Comparison of ENCODE assay signal across 8 mouse cellular contexts in genomic region chr17:74717091-74717617, GRCm38 (mm10). TPM values are rescaled to one million over a fixed set of nuclear protein-coding genes. Genes with fewer than 3 reads are reported as not detected.
DNase-seq lines count a peak whose midpoint lies in the region; ATAC-seq and TF ChIP-seq lines count a peak whose summit lies in the region.

No protein-coding gene starts in this region.

- TF ChIP-seq CTCF in gastrocnemius, adult 2 months (IDR thresholded peaks at IDR 0.05): no peak

- ATAC-seq in CD4-positive, CD25-positive, alpha-beta regulatory T cell, adult 4 months: peak; percentile 24
- ATAC-seq in forebrain, embryonic 14.5 days: no peak; the same call in 1 of the 2 replicates
- ATAC-seq in liver, embryonic 15.5 days (ENCODE audit: insufficient read depth): peak; percentile 32; the same call in 1 of the 2 replicates

- H3K4me3 ChIP-seq in gastrocnemius, adult 2 months: peak overlapping the region; percentile 80
- peak overlapping the region; percentile 78 for H3K4me3 ChIP-seq in forebrain, embryonic 14.5 days (ENCODE audit: low read depth, low read length)
- H3K4me3 ChIP-seq in liver, embryonic 15.5 days (replicated peaks): peak overlapping the region; percentile 69

- H3K9ac ChIP-seq in forebrain, embryonic 14.5 days (ENCODE audit: low read length): peak overlapping the region; percentile 70
- peak overlapping the region; percentile 56 for H3K9ac ChIP-seq in liver, embryonic 15.5 days

- intact Hi-C loops in gastrocnemius, adult 2 months (cut with DNase I): no loop called here

- peaks cover 14% of the 10 kb centered on the region for H3K36me3 ChIP-seq in forebrain, embryonic 14.5 days (ENCODE audit: control insufficient read depth, insufficient read depth, low read length)
- H3K36me3 ChIP-seq in liver, embryonic 15.5 days (replicated peaks): peaks cover 14% of the 10 kb centered on the region; the same call in 1 of the 2 replicates

- H3K4me2 ChIP-seq in forebrain, embryonic 14.5 days (ENCODE audit: low read length): peak overlapping the region; percentile 83
- H3K4me2 ChIP-seq in liver, embryonic 15.5 days: peak overlapping the region; percentile 88

- H3K27ac ChIP-seq in gastrocnemius, adult 2 months: peak overlapping the region; percentile 86
- H3K27ac ChIP-seq in forebrain, embryonic 14.5 days (ENCODE audit: low read depth, low read length): no peak overlapping the region
- peak overlapping the region; percentile 29 for H3K27ac ChIP-seq in liver, embryonic 15.5 days (replicated peaks)

- no peaks in the 10 kb centered on the region for H3K27me3 ChIP-seq in forebrain, embryonic 14.5 days (replicated peaks; ENCODE audit: control insufficient read depth, insufficient read depth, low read length)
- no peaks in the 10 kb centered on the region for H3K27me3 ChIP-seq in liver, embryonic 15.5 days

- H3K9me3 ChIP-seq in forebrain, embryonic 14.5 days (replicated peaks; ENCODE audit: control insufficient read depth, low read length): no peaks in the 10 kb centered on the region
- no peaks in the 10 kb centered on the region for H3K9me3 ChIP-seq in liver, embryonic 15.5 days (replicated peaks)

- DNase-seq in gastrocnemius, adult 2 months: no peak
- DNase-seq in gastrocnemius, postnatal 4 days (ENCODE audit: low spot score in 2 of 2): no peak
- no peak for DNase-seq in forebrain, embryonic 14.5 days (ENCODE audit: low spot score)
- DNase-seq in left cerebral cortex, adult 8-10 months (ENCODE audit: low spot score in 2 of 2): no peak
- DNase-seq in gastrocnemius, postnatal 10 days: no peak
- DNase-seq in thymus, postnatal 25 days: no peak

- 11% methylated on average over 14 of the region's 14 CpGs for WGBS in forebrain, embryonic 14.5 days
- WGBS in liver, embryonic 15.5 days (ENCODE audit: insufficient replicate concordance): 6% methylated on average over 14 of the region's 14 CpGs

- peaks cover 4% of the 10 kb centered on the region; the same call in 1 of the 2 replicates for H3K4me1 ChIP-seq in forebrain, embryonic 14.5 days (ENCODE audit: control insufficient read depth, insufficient read depth, low read length)
- peaks cover 14% of the 10 kb centered on the region for H3K4me1 ChIP-seq in liver, embryonic 15.5 days (replicated peaks)

RNA-seq across cellular contexts. Expression of gene Ttc27, which starts 0.4 kb away (rescaled TPM):
- total RNA-seq in gastrocnemius, adult 2 months (2021): 10 to 100 TPM; 10.4 to 12.0 TPM
- total RNA-seq in gastrocnemius, postnatal 4 days (2021): 10 to 100 TPM; 11.4 to 13.8 TPM
- 10 to 100 TPM; 31.0 to 32.6 TPM for polyA plus RNA-seq in CD4-positive, CD25-positive, alpha-beta regulatory T cell, adult 4 months (2017; shearing (Covaris generic))
- 19.7 and 20.7 TPM in 2 replicates for polyA plus RNA-seq in forebrain, embryonic 14.5 days (2014; fragmentation: Nextera tagmentation; extraction: Ambion mirVana)
- polyA plus RNA-seq in liver, embryonic 15.5 days (2015; fragmentation: Nextera tagmentation; extraction: Ambion mirVana): 10.9 and 11.0 TPM in 2 replicates
- 10 to 100 TPM; 23.6 to 38.6 (median 27.3) TPM for total RNA-seq in left cerebral cortex, adult 8-10 months (2022)
- 10 to 100 TPM in 1 of 2 experiments, 1 to 10 TPM in 1; 8.3 to 11.2 TPM for total RNA-seq in gastrocnemius, postnatal 10 days (2021)
